ENCODE assay signal across 30 mouse cellular contexts in genomic region chr8:78544545-78544944, GRCm38 (mm10). TPM values are rescaled to one million over a fixed set of nuclear protein-coding genes. Genes with fewer than 3 reads are reported as not detected.
A peak's percentile ranks its signal among the peaks of the same experiment; 100 is the strongest.
DNase-seq lines count a peak whose midpoint lies in the region; ATAC-seq lines count a peak whose summit lies in the region.
"Had no signal": no experiment of that assay in that cellular context is flagged by ENCODE, and none has a peak within 500 bp of the region (broad histone marks: within the 10 kb centered on the region; RNA-seq: fewer than 3 reads in every experiment).

No protein-coding gene starts in this region.

- no peak overlapping the region for H3K4me2 ChIP-seq in forebrain, embryonic 15.5 days (replicated peaks)
- no peak overlapping the region for H3K4me2 ChIP-seq in hindbrain, embryonic 12.5 days (replicated peaks)
- H3K4me2 ChIP-seq: embryonic facial prominence, embryonic 12.5 days; embryonic facial prominence, embryonic 15.5 days; forebrain, embryonic 13.5 days; heart, embryonic 12.5 days; heart, embryonic 15.5 days; hindbrain, embryonic 15.5 days; kidney, embryonic 15.5 days had no signal

- H3K27me3 ChIP-seq in forebrain, embryonic 15.5 days: no peaks in the 10 kb centered on the region
- no peaks in the 10 kb centered on the region for H3K27me3 ChIP-seq in hindbrain, embryonic 12.5 days
- H3K27me3 ChIP-seq: CH12.LX; embryonic facial prominence, embryonic 12.5 days; embryonic facial prominence, embryonic 15.5 days; forebrain, embryonic 13.5 days; heart, embryonic 12.5 days; heart, embryonic 15.5 days; hindbrain, embryonic 15.5 days; kidney, embryonic 15.5 days had no signal

- peak; percentile 25; the same call in 1 of the 2 replicates for ATAC-seq in common myeloid progenitor, adult 5-6 weeks (replicated peaks; ENCODE audit: low read depth, poor library complexity, severe bottlenecking)
- ATAC-seq in forebrain, embryonic 15.5 days (replicated peaks): no peak
- no peak for ATAC-seq in hindbrain, embryonic 12.5 days (ENCODE audit: low FRiP score)
- ATAC-seq: forebrain, embryonic 13.5 days; intestine, postnatal 0 days had no signal

- WGBS in forebrain, embryonic 15.5 days: 86% methylated on average over 2 of the region's 2 CpGs
- WGBS in hindbrain, embryonic 12.5 days: 80% methylated on average over 2 of the region's 2 CpGs

- no peak overlapping the region for H3K27ac ChIP-seq in forebrain, embryonic 15.5 days (replicated peaks)
- H3K27ac ChIP-seq in hindbrain, embryonic 12.5 days: no peak overlapping the region
- H3K27ac ChIP-seq: embryonic facial prominence, embryonic 12.5 days; embryonic facial prominence, embryonic 15.5 days; forebrain, embryonic 10.5 days; forebrain, embryonic 13.5 days; heart, embryonic 15.5 days; hindbrain, embryonic 10.5 days; hindbrain, embryonic 15.5 days; kidney, embryonic 15.5 days had no signal

- no peaks in the 10 kb centered on the region for H3K9me3 ChIP-seq in forebrain, embryonic 15.5 days
- H3K9me3 ChIP-seq in hindbrain, embryonic 12.5 days (replicated peaks): no peaks in the 10 kb centered on the region
- H3K9me3 ChIP-seq: embryonic facial prominence, embryonic 12.5 days; embryonic facial prominence, embryonic 15.5 days; forebrain, embryonic 10.5 days; forebrain, embryonic 13.5 days; heart, embryonic 12.5 days; heart, embryonic 15.5 days; hindbrain, embryonic 10.5 days; hindbrain, embryonic 15.5 days; kidney, embryonic 15.5 days had no signal

- no peak overlapping the region for H3K4me3 ChIP-seq in forebrain, embryonic 15.5 days
- H3K4me3 ChIP-seq in hindbrain, embryonic 12.5 days: no peak overlapping the region
- H3K4me3 ChIP-seq: embryonic facial prominence, embryonic 12.5 days; embryonic facial prominence, embryonic 15.5 days; erythroblast, embryonic 14.5 days; forebrain, embryonic 10.5 days; forebrain, embryonic 13.5 days; heart, embryonic 12.5 days; heart, embryonic 15.5 days; hindbrain, embryonic 10.5 days; hindbrain, embryonic 15.5 days; kidney, embryonic 15.5 days had no signal

- DNase-seq in 416B (ENCODE audit: low read depth) (peak; percentile 17), NIH3T3 (ENCODE audit: low read depth) (peak; percentile 56)
- no peak for DNase-seq in embryo, embryonic 11 days
- DNase-seq: adrenal gland, adult 2 months; adrenal gland, postnatal 14 days; B cell, adult 2 months; cerebellum, adult 11 months; cerebellum, adult 8-10 months; cerebellum, postnatal 10 days; cerebellum, postnatal 36 days; gastrocnemius, postnatal 14 days; heart, adult 18-20 months; heart, postnatal 10 days; heart, postnatal 36 days; kidney, adult 8-10 months had no signal

- H3K36me3 ChIP-seq in forebrain, embryonic 15.5 days: no peaks in the 10 kb centered on the region
- H3K36me3 ChIP-seq in hindbrain, embryonic 12.5 days: peaks cover 14% of the 10 kb centered on the region; the same call in 1 of the 2 replicates
- H3K36me3 ChIP-seq: heart, embryonic 15.5 days; hindbrain, embryonic 15.5 days had no signal

- no peak overlapping the region for H3K9ac ChIP-seq in forebrain, embryonic 15.5 days (replicated peaks)
- H3K9ac ChIP-seq in hindbrain, embryonic 12.5 days: no peak overlapping the region
- H3K9ac ChIP-seq: embryonic facial prominence, embryonic 12.5 days; embryonic facial prominence, embryonic 15.5 days; forebrain, embryonic 13.5 days; heart, embryonic 12.5 days; heart, embryonic 15.5 days; hindbrain, embryonic 15.5 days; kidney, embryonic 15.5 days had no signal

- no peaks in the 10 kb centered on the region for H3K4me1 ChIP-seq in forebrain, embryonic 15.5 days
- no peaks in the 10 kb centered on the region for H3K4me1 ChIP-seq in hindbrain, embryonic 12.5 days
- H3K4me1 ChIP-seq: embryonic facial prominence, embryonic 15.5 days; forebrain, embryonic 13.5 days; hindbrain, embryonic 15.5 days had no signal

RNA-seq across cellular contexts. Expression of gene Slc10a7, which starts 35.4 kb away (rescaled TPM):
- total RNA-seq in common myeloid progenitor, adult 5-6 weeks (2017): 16.2 and 21.1 TPM in 2 replicates
- polyA plus RNA-seq in forebrain, embryonic 15.5 days (2015; fragmentation: Nextera tagmentation; extraction: Ambion mirVana): 8.9 and 10.7 TPM in 2 replicates
- 14.3 and 15.5 TPM in 2 replicates for polyA plus RNA-seq in hindbrain, embryonic 12.5 days (2016; fragmentation: Nextera tagmentation; extraction: Ambion mirVana)

RNA-seq across cellular contexts. Expression of gene Rbmxl1, which starts 35.8 kb away (rescaled TPM):
- total RNA-seq in common myeloid progenitor, adult 5-6 weeks (2017): 199 and 203 TPM in 2 replicates
- polyA plus RNA-seq in forebrain, embryonic 15.5 days (2015; fragmentation: Nextera tagmentation; extraction: Ambion mirVana): 242 and 250 TPM in 2 replicates
- polyA plus RNA-seq in hindbrain, embryonic 12.5 days (2016; fragmentation: Nextera tagmentation; extraction: Ambion mirVana): 272 and 288 TPM in 2 replicates
